Mouse (Mus musculus) G1E (cell line): ENCODE data around the gene Rhbdd1.

Experiments
- CTCF ChIP-seq: IDR thresholded peaks from 2 replicates; pipeline ENCODE4 v1.5.1; 2012; ENCODE audit warnings: low read depth, low read length, inconsistent platforms, mixed read lengths
- POLR2AphosphoS5 ChIP-seq: IDR thresholded peaks from 2 replicates; pipeline ENCODE4 v1.6.1; 2012; ENCODE audit warnings: low read depth, low read length, inconsistent platforms; ENCODE audit not compliant: insufficient replicate concordance
- TAL1 ChIP-seq: conservative IDR thresholded peaks from 2 replicates; pipeline ENCODE4 v1.6.1; 2012; ENCODE audit warnings: low read depth, low read length, inconsistent platforms, mixed read lengths

DNA sequence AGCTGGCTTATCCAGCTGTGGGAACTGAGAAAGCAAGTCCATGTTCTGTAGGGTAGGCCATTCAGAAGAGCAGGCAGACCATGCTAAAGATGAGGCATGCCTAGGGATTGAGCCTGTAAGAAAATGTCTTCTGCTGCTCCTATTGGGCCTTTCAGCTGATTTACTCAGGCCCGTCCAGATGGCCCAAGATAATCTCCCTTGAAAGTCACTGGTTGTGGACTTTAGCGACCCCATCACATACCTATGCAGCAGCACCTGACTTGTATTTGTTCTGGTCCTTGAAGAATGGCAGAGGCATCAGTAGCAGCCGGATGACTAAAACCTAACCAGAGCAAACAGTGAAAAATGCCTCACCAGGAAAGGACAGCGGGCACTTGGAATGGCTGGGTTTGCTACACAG is 99.4 kb downstream of the Rhbdd1 start:
- TF ChIP-seq CTCF (no peak), POLR2AphosphoS5 (no peak), TAL1 (no peak)
